Mouse (Mus musculus): ENCODE results near the gene Rhbdd1. TPM values are rescaled to one million over a fixed set of nuclear protein-coding genes. Genes with fewer than 3 reads are reported as not detected.

The Rhbdd1 gene
- total and polyA plus RNA-seq, 2 experiments from 2014 or later, result 2.2 to 5.3 TPM

DNA sequence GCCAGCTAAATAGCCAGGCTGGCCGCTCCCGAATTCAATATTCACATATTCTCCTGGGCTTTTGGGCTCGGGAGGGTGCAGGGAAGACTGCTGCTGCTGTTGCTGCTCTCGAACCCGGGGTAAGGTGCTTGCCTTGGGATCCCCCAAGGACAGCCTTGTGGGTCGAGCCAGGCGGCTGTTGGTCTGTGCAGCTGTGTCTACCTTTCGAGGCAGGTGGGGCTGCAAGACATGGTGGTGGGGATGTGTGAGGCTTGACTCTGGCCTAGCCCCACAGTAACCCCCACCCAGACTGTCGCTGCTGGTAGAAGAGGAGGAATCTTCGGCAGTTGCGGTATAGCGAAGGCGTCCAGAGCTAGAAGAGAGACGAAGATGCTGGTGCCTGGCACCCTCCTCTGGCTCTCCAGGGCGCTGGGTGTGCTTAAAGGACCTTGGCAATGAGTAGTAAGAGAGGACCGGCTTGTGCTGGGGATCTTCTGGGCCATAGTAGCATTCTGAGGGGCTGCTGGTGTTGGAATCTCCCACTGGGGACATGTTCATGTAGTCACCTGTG is 28.4 kb upstream of the Rhbdd1 start:
- H3K9me3 ChIP-seq (ENCODE audit: low read length), result no peaks in the 10 kb centered on the region
- H3K9ac ChIP-seq, result no peak overlapping the region
- no peak overlapping the region for H3K27ac ChIP-seq (ENCODE audit: low read depth, low read length)
- DNase-seq (no peak), ATAC-seq (no peak)
- H3K27me3 ChIP-seq (ENCODE audit: insufficient read depth, low read length), result no peaks in the 10 kb centered on the region
- peak overlapping the region; percentile 83 for H3K4me2 ChIP-seq (ENCODE audit: low read depth)
- H3K36me3 ChIP-seq (ENCODE audit: insufficient read depth), result peaks cover 4% of the 10 kb centered on the region; the same call in 1 of the 2 replicates
- WGBS, result 88% methylated on average over 16 of the region's 16 CpGs
- H3K4me1 ChIP-seq (ENCODE audit: insufficient read depth), result peaks cover 21% of the 10 kb centered on the region; the same call in 1 of the 2 replicates
- peak overlapping the region; percentile 57 for H3K4me3 ChIP-seq (ENCODE audit: low read depth, low read length)
- TF ChIP-seq CTCF (IDR thresholded peaks at IDR 0.05; ENCODE audit: low read depth), result no peak

DNA sequence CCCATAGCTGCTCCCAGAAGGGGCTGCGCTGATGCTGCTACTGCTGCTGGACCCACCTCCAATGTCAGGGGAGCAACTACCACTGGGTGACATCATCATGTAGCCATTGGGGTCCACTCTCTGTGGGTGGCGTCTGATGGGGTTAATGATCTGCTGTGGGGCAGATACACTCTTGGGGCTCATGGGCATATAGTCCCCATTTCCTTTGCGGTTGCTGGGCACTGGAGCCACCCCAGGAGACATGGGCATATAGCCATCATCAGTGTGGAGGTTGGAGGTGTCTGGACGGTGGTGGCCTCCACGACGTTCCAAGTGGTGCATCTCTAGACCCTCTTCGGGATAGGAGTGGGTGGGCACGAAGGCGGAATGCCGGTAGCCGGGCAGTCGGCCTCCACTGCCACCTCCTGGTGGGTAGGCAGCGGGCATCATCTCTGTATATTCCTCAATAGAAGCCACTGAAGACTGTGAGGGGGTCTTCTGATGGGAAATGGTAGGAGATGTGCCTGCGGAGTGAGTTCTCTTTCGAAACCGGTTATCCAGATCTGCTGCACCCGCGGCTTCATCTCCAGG is 27.7 kb upstream of the Rhbdd1 start:
- DNase-seq, result no peak
- no peaks in the 10 kb centered on the region for H3K9me3 ChIP-seq (ENCODE audit: low read length)
- H3K4me2 ChIP-seq (ENCODE audit: low read depth), result peak overlapping the region; percentile 83
- no peaks in the 10 kb centered on the region for H3K27me3 ChIP-seq (ENCODE audit: insufficient read depth, low read length)
- 88% methylated on average over 18 of the region's 18 CpGs for WGBS
- no peak for ATAC-seq
- no peak overlapping the region for H3K9ac ChIP-seq
- no peak overlapping the region for H3K4me3 ChIP-seq (ENCODE audit: low read depth, low read length)
- peaks cover 21% of the 10 kb centered on the region; the same call in 1 of the 2 replicates for H3K4me1 ChIP-seq (ENCODE audit: insufficient read depth)
- no peak overlapping the region for H3K27ac ChIP-seq (ENCODE audit: low read depth, low read length)
- H3K36me3 ChIP-seq (ENCODE audit: insufficient read depth), result peaks cover 4% of the 10 kb centered on the region; the same call in 1 of the 2 replicates
- peak; percentile 45 for TF ChIP-seq CTCF (IDR thresholded peaks at IDR 0.05; ENCODE audit: low read depth)

DNA sequence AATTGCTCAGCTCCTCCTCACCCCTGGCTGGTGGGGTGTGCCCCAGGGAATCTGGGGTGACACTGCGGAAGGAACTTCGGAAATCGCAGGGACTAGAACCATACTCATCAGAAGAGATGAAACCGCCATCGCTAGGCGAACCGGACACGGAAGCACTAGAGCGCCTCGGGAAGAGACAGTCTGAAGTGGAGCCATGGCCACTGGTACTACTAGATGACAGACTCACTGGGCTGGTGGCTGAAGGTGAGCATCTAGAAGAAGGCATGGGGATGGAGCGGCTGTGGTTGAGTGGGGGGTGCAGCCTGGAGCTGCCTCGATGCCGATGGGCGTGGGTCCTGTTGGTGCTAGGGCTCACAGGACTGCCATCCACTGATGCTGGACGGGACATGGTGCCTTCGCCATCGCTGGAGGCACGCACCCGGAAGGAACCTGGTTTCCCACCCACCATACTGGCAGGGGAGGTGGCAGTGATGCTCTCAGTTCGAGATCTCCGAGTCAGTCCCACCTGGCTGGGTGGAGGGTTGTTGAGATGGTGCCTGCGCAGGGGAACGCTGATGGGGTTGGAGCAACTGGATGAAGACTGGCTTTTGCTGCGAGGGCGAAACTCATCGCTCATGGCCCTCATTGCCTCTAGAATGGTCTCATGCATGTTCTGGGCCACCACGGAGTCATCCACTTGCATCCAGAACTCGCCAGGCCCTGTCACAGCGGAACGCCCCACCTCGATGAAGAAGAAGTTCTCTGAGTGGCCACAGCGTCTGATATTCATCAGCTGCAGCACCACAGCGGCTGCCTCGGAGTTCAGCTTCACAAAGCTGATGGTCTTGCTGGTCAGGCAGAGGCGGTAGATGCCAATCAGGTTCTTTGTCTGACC is 26.9 kb upstream of the Rhbdd1 start:
- no peak for DNase-seq
- Histone ChIP-seq H3K9ac (peak overlapping the region; percentile 76), H3K4me1 (ENCODE audit: insufficient read depth) (peaks cover 17% of the 10 kb centered on the region; the same call in 1 of the 2 replicates), H3K27ac (ENCODE audit: low read depth, low read length) (peak overlapping the region; percentile 95), H3K27me3 (ENCODE audit: insufficient read depth, low read length) (no peaks in the 10 kb centered on the region), H3K36me3 (ENCODE audit: insufficient read depth) (peaks cover 4% of the 10 kb centered on the region; the same call in 1 of the 2 replicates), H3K4me2 (ENCODE audit: low read depth) (peak overlapping the region; percentile 72), H3K4me3 (ENCODE audit: low read depth, low read length) (peak overlapping the region; percentile 88), H3K9me3 (ENCODE audit: low read length) (no peaks in the 10 kb centered on the region)
- 67% methylated on average over 35 of the region's 35 CpGs for whole genome bisulfite sequencing
- ATAC-seq, result no peak
- no peak for TF ChIP-seq CTCF (IDR thresholded peaks at IDR 0.05; ENCODE audit: low read depth)

DNA sequence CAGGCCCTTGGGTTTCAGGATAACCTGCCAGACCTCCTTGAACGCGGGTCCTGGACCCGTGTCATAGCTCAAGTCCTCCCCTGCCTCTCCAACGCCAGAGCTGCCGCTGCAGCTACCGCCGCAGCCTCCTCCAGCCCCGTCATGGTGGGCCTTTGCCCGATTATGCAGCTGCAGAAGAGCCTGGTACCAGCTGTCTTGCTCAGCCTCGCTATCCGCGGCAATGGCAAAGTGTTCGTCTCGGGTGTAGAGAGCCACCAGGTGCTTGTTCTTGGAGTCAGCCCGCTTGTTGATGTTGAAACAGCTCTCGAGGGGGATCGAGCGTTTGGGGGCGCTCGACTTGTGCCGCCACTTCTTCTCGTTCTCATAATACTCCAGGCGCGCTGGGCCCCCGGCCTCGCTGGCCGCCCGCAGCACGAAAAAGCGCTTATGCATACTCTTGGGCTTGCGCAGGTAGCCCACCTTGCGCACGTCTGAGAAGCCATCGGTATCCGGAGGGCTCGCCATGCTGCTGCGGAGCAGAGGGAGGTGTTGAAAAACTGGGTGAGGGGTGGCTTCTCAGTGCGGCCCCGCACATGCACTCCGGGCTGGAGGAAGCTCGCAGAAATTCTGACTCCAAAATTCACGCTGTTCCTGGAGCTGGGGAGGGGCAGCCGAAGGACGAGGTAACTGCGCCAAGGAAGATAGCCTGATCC is 26.1 kb upstream of the Rhbdd1 start:
- Histone ChIP-seq H3K27ac (ENCODE audit: low read depth, low read length) (peak overlapping the region; percentile 95), H3K27me3 (ENCODE audit: insufficient read depth, low read length) (no peaks in the 10 kb centered on the region), H3K9me3 (ENCODE audit: low read length) (no peaks in the 10 kb centered on the region), H3K4me1 (ENCODE audit: insufficient read depth) (peaks cover 17% of the 10 kb centered on the region; the same call in 1 of the 2 replicates), H3K4me3 (ENCODE audit: low read depth, low read length) (peak overlapping the region; percentile 88), H3K36me3 (ENCODE audit: insufficient read depth) (peaks cover 4% of the 10 kb centered on the region; the same call in 1 of the 2 replicates), H3K9ac (peak overlapping the region; percentile 76), H3K4me2 (ENCODE audit: low read depth) (peak overlapping the region; percentile 72)
- WGBS, result 1% methylated on average over 45 of the region's 45 CpGs
- DNase-seq (peak; percentile 84), ATAC-seq (peak; percentile 30)
- peak; percentile 61 for TF ChIP-seq CTCF (IDR thresholded peaks at IDR 0.05; ENCODE audit: low read depth)

DNA sequence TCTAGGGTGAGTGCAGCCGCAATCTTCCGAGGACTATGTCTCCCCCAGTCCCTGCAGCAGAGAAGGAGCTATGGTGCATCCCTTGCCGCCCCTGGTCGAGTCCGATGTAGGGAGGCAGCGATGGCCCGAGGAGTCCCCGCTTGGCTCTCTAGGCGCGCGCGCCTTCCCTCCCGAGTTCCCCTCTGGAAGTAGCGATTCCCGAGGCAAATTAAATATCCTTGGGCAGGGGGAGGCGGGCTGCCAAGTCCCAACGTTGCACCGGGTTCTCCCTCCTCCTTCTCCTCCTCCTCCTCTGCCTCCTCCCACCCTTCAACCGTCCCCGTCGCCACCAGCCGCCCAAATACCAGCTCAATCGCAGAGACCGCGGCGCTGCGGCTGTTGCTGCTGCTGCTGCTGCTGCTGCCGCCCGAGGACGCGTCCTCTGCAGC is 25.5 kb upstream of the Rhbdd1 start:
- H3K9me3 ChIP-seq (ENCODE audit: low read length), result no peaks in the 10 kb centered on the region
- H3K36me3 ChIP-seq (ENCODE audit: insufficient read depth), result peaks cover 4% of the 10 kb centered on the region; the same call in 1 of the 2 replicates
- WGBS, result under 1% methylated on average over 30 of the region's 31 CpGs
- peak overlapping the region; percentile 95 for H3K27ac ChIP-seq (ENCODE audit: low read depth, low read length)
- peak overlapping the region; percentile 88 for H3K4me3 ChIP-seq (ENCODE audit: low read depth, low read length)
- no peak; the same call in none of the 2 replicates for ATAC-seq
- H3K27me3 ChIP-seq (ENCODE audit: insufficient read depth, low read length), result no peaks in the 10 kb centered on the region
- H3K9ac ChIP-seq, result peak overlapping the region; percentile 76
- DNase-seq, result peak; percentile 86
- TF ChIP-seq CTCF (IDR thresholded peaks at IDR 0.05; ENCODE audit: low read depth), result no peak
- H3K4me2 ChIP-seq (ENCODE audit: low read depth), result peak overlapping the region; percentile 72
- H3K4me1 ChIP-seq (ENCODE audit: insufficient read depth), result peaks cover 17% of the 10 kb centered on the region; the same call in 1 of the 2 replicates

DNA sequence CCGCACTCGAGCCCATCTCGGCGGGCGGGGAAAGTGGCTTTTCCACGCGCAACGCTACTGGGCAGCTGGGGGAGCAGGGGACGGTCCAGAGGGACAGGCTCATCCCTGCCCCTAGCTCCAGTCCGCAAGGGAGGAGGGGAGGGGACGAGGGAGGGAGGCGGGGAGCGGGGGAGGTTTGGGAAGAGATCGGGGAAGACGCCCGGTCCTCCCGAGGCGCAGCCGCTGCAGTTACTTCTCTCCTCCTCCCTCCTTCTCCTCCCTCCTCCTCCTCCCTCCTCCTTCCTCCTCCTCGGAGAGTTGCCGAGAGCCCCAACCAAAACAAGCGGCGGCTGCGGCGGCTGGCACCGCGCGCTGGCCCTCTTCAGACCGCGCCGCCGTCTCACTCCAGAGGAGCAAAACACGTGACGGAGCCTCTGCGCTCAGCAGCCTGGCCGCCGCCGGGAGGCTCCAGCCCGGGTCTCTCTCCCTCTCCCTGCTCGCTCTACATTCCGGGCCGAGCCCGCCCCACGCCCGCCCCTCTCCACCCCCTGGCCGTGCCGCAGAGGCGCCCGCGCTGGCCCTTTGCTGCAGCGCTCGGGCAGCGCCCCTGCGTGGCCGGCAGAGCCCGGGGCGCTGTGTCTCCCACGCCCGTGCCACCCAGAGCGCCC is 25.0 kb upstream of the Rhbdd1 start, which contains the start of gene Irs1:
Gene Irs1 (minus strand): TSS at position 266 of the 647 bp plus-strand sequence.
- peaks cover 4% of the 10 kb centered on the region; the same call in 1 of the 2 replicates for H3K36me3 ChIP-seq (ENCODE audit: insufficient read depth)
- ATAC-seq, result peak; percentile 81
- WGBS, result 1% methylated on average over 57 of the region's 60 CpGs
- no peaks in the 10 kb centered on the region for H3K27me3 ChIP-seq (ENCODE audit: insufficient read depth, low read length)
- DNase-seq, result peak; percentile 88
- no peaks in the 10 kb centered on the region for H3K9me3 ChIP-seq (ENCODE audit: low read length)
- H3K27ac ChIP-seq (ENCODE audit: low read depth, low read length), result peak within 1 kb of the TSS; percentile 95
- peak within 1 kb of the TSS; percentile 72 for H3K4me2 ChIP-seq (ENCODE audit: low read depth)
- H3K9ac ChIP-seq, result peak within 1 kb of the TSS; percentile 76
- peak; percentile 57 for TF ChIP-seq CTCF (IDR thresholded peaks at IDR 0.05; ENCODE audit: low read depth)
- H3K4me3 ChIP-seq (ENCODE audit: low read depth, low read length), result peak within 1 kb of the TSS; percentile 88
- peaks cover 17% of the 10 kb centered on the region; the same call in 1 of the 2 replicates for H3K4me1 ChIP-seq (ENCODE audit: insufficient read depth)

All from forebrain, postnatal 0 days (tissue).